Mouse (Mus musculus) kidney, embryonic 14.5 days (tissue): Measurements from ENCODE around the gene B3gnt2. TPM values are rescaled to one million over a fixed set of nuclear protein-coding genes. Genes with fewer than 3 reads are reported as not detected.

Source experiments
- ATAC-seq: fragments of 200-750 bp; cut with Nextera tagmentation; 2 replicates; pipeline ENCODE4 v1.8.0; 2017; ENCODE audit warnings: moderate number of reproducible peaks, mild to moderate bottlenecking, moderate TSS enrichment, moderate library complexity; ENCODE audit not compliant: low FRiP score, low TSS enrichment
- H3K27ac ChIP-seq: fragments of 300-500 bp; sonication (generic); 2 replicates; pipeline ENCODE4 v1.5.1; 2014; ENCODE audit warnings: low read depth, mild to moderate bottlenecking, low read length, moderate library complexity, mixed read lengths
- H3K27me3 ChIP-seq: fragments of 300-500 bp; sonication (generic); 2 replicates; pipeline ENCODE4 v1.6.1; 2014; ENCODE audit warnings: mild to moderate bottlenecking, low read length; ENCODE audit not compliant: control insufficient read depth, insufficient read depth
- H3K36me3 ChIP-seq: fragments of 300-500 bp; sonication (generic); 2 replicates; pipeline ENCODE4 v1.6.1; 2014; ENCODE audit warnings: low read length, mixed read lengths; ENCODE audit not compliant: control insufficient read depth, insufficient read depth
- H3K4me1 ChIP-seq: fragments of 300-500 bp; sonication (generic); 2 replicates; pipeline ENCODE4 v1.6.1; 2014; ENCODE audit warnings: low read length, mixed read lengths; ENCODE audit not compliant: control insufficient read depth, insufficient read depth
- H3K4me2 ChIP-seq: fragments of 300-500 bp; sonication (generic); replicated peaks from 2 replicates; pipeline ENCODE4 v1.6.1; 2014; ENCODE audit warnings: low read depth, mild to moderate bottlenecking, low read length
- H3K4me3 ChIP-seq: fragments of 300-500 bp; sonication (generic); 2 replicates; pipeline ENCODE4 v1.5.1; 2014; ENCODE audit warnings: mild to moderate bottlenecking, low read length
- H3K9ac ChIP-seq: fragments of 300-500 bp; sonication (generic); 2 replicates; pipeline ENCODE4 v1.6.1; 2014; ENCODE audit warnings: low read depth, mild to moderate bottlenecking, low read length, moderate library complexity
- H3K9me3 ChIP-seq: fragments of 300-500 bp; sonication (generic); 2 replicates; pipeline ENCODE4 v1.6.1; 2016; ENCODE audit warnings: low read length; ENCODE audit not compliant: control insufficient read depth
- WGBS: fragments of 180-500 bp; shearing (Covaris S2); extraction: QIAGEN DNeasy Blood & Tissue Kit; methylation state at CpG from one replicate; pipeline ENCODE4 v1.1.7; 2014; 5-methylcytosine and 5-hydroxymethylcytosine counted together
- polyA plus RNA-seq: library from polyadenylated mRNA; unstranded; fragments of >200 nt; fragmentation: Nextera tagmentation; extraction: Ambion mirVana; gene quantifications from 2 replicates; pipeline ENCODE4 v1.2.1, GENCODE M21; 2014

B3gnt2 gene
- polyA plus RNA-seq, 1 experiment from 2014 or later = 9.1 TPM

GRCm38 (mm10) chr11:22782705-22783124 is 78.0 kb downstream of the B3gnt2 start:
- 65% methylated on average over 13 of the region's 13 CpGs for WGBS
- Histone ChIP-seq H3K27ac (no peak overlapping the region), H3K4me1 (0 out of 2 replicates have a peak, but pooled peaks cover 7% of the 10 kb centered on the region), H3K4me2 (0 out of 2 replicates have a peak overlapping the region, but pooled peaks have one; percentile 5), H3K4me3 (no peak overlapping the region), H3K9me3 (no peaks in the 10 kb centered on the region), H3K9ac (no peak overlapping the region), H3K36me3 (no peaks in the 10 kb centered on the region), H3K27me3 (no peaks in the 10 kb centered on the region)
- peak; percentile 69; the same call in 1 of the 2 replicates for ATAC-seq

- no peak overlapping the region for H3K9ac ChIP-seq
- H3K36me3 ChIP-seq = no peaks in the 10 kb centered on the region
- no peak overlapping the region for H3K4me2 ChIP-seq
- ATAC-seq = no peak
- no peak overlapping the region for H3K27ac ChIP-seq
- H3K27me3 ChIP-seq = no peaks in the 10 kb centered on the region
- 0 out of 2 replicates have a peak, but pooled peaks cover 7% of the 10 kb centered on the region for H3K4me1 ChIP-seq
- no peak overlapping the region for H3K4me3 ChIP-seq
- peaks cover 3% of the 10 kb centered on the region; the same call in 1 of the 2 replicates for H3K9me3 ChIP-seq
Measured at GRCm38 (mm10) chr11:22781190-22781589, 79.6 kb downstream of the B3gnt2 start.

- 76% methylated on average over 2 of the region's 2 CpGs for WGBS
- no peak for ATAC-seq
Measured at GRCm38 (mm10) chr11:22780761-22781160, 80.0 kb downstream of the B3gnt2 start.

GRCm38 (mm10) chr11:22779821-22780551 is 80.8 kb downstream of the B3gnt2 start:
- no peaks in the 10 kb centered on the region for H3K27me3 ChIP-seq
- H3K9ac ChIP-seq = no peak overlapping the region; the same call in 1 of the 2 replicates
- H3K4me3 ChIP-seq = no peak overlapping the region
- 0 out of 2 replicates have a peak, but pooled peaks cover 7% of the 10 kb centered on the region for H3K4me1 ChIP-seq
- no peak overlapping the region for H3K4me2 ChIP-seq
- peaks cover 3% of the 10 kb centered on the region; the same call in 1 of the 2 replicates for H3K9me3 ChIP-seq
- no peaks in the 10 kb centered on the region for H3K36me3 ChIP-seq
- peak overlapping the region; percentile 42; the same call in 1 of the 2 replicates for H3K27ac ChIP-seq
- ATAC-seq = no peak
- WGBS = 66% methylated on average over 6 of the region's 6 CpGs

More at GRCm38 (mm10) chr11:22780761-22781160, 80.0 kb downstream of the B3gnt2 start:
- no peak overlapping the region for H3K9ac ChIP-seq
- H3K4me2 ChIP-seq = no peak overlapping the region
- peaks cover 3% of the 10 kb centered on the region; the same call in 1 of the 2 replicates for H3K9me3 ChIP-seq
- 0 out of 2 replicates have a peak, but pooled peaks cover 7% of the 10 kb centered on the region for H3K4me1 ChIP-seq
- H3K27me3 ChIP-seq = no peaks in the 10 kb centered on the region
- no peaks in the 10 kb centered on the region for H3K36me3 ChIP-seq
- H3K4me3 ChIP-seq = no peak overlapping the region
- no peak overlapping the region for H3K27ac ChIP-seq

DNA sequence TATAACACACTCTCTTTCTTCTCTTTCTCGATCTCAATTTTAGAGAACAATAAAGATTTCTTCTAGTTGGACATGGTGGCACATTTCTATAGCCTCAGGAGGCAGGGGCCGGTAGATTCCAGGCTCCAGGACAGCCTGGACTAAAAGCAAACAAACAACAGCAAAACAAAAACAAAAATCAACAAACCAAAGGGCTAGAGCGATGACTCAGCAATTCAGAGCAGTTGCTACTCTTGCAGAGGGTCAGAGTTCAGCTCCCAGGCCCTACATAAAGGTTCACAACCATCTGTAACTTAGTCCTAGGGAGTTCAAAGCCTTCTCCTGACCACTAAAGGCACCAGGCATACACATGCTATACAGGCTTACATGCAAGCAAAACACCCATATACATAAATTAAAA is 82.2 kb downstream of the B3gnt2 start:
- no peak overlapping the region for H3K9ac ChIP-seq
- no peaks in the 10 kb centered on the region for H3K27me3 ChIP-seq
- ATAC-seq = no peak
- H3K27ac ChIP-seq = no peak overlapping the region
- no peaks in the 10 kb centered on the region for H3K36me3 ChIP-seq
- 74% methylated on average over 3 of the region's 3 CpGs for WGBS
- H3K4me1 ChIP-seq = 0 out of 2 replicates have a peak, but pooled peaks cover 7% of the 10 kb centered on the region
- peaks cover 3% of the 10 kb centered on the region; the same call in 1 of the 2 replicates for H3K9me3 ChIP-seq
- no peak overlapping the region for H3K4me2 ChIP-seq
- no peak overlapping the region for H3K4me3 ChIP-seq

DNA sequence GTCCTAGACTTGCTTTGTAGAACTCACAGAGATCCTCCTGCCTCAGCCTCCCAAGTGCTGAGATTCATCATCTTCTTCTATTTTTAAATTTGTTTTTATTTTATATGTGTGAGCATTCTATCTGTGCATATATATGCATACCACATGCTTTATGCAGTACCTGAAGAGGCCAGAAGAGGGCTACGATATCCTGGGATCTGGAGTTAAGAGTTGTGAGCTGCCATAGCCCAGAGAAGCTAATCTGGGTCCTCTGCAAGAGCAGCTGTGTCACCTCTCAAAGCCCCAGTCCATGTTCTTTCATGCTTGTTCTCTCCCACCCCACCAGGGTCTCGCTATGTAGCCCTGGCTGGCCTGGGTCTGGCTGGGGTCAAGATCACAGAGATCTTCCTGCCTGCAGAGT is 83.2 kb downstream of the B3gnt2 start:
- WGBS = 87% methylated on average over 2 of the region's 2 CpGs
- H3K27me3 ChIP-seq = no peaks in the 10 kb centered on the region
- H3K27ac ChIP-seq = no peak overlapping the region
- 0 out of 2 replicates have a peak, but pooled peaks cover 1% of the 10 kb centered on the region for H3K4me1 ChIP-seq
- no peaks in the 10 kb centered on the region for H3K36me3 ChIP-seq
- ATAC-seq = no peak
- no peak overlapping the region for H3K4me3 ChIP-seq
- peaks cover 3% of the 10 kb centered on the region; the same call in 1 of the 2 replicates for H3K9me3 ChIP-seq
- H3K4me2 ChIP-seq = no peak overlapping the region
- H3K9ac ChIP-seq = no peak overlapping the region

DNA sequence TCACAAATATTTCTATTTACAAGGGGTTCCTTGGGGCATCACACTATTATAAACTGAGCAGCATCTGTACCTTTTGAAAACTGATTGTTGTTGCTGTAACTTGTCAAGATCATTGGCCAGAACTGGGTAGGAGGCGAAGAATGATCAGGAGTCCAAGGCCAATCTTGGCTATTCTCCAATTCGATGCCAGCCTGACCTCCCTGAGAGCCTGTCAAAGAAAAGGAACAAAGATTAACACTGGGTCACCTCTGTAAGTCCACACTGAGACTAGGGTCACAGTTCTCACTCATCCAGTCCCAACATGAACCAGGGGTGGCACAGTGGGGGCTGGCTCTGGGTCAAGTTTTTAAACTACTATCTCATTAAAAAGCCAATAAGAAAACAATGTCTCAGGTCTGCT is 85.9 kb downstream of the B3gnt2 start:
- Histone ChIP-seq H3K27ac (no peak overlapping the region), H3K4me2 (no peak overlapping the region), H3K4me1 (no peaks in the 10 kb centered on the region), H3K27me3 (no peaks in the 10 kb centered on the region), H3K9ac (no peak overlapping the region), H3K4me3 (no peak overlapping the region), H3K36me3 (no peaks in the 10 kb centered on the region), H3K9me3 (peaks cover 3% of the 10 kb centered on the region; the same call in 1 of the 2 replicates)
- WGBS = 90% methylated on average over 2 of the region's 2 CpGs
- ATAC-seq = no peak

- Histone ChIP-seq H3K27me3 (no peaks in the 10 kb centered on the region), H3K27ac (no peak overlapping the region), H3K9me3 (no peaks in the 10 kb centered on the region), H3K36me3 (no peaks in the 10 kb centered on the region), H3K4me1 (no peaks in the 10 kb centered on the region), H3K4me3 (no peak overlapping the region), H3K4me2 (no peak overlapping the region), H3K9ac (no peak overlapping the region)
- no peak for ATAC-seq
- 66% methylated on average over 2 of the region's 2 CpGs for WGBS
Measured at GRCm38 (mm10) chr11:22766238-22766637, 94.5 kb downstream of the B3gnt2 start.

DNA sequence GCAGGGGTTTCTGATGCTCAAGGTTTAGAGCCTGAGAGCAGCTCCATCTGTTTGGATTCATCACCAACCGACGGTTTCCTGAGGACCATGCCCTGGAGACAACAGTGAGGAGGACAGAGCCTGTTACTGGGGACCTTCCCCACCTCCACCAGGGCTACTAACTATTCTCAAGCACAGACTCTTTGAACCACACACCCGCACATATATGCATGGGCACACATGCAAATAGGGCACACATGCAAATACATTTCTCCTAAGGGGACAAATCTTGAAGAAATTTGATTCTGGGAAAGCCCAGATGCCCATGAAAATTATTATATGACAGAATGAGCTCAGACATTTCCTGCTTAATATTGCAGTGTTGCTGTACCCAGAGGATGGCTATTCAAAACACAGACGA is 95.3 kb downstream of the B3gnt2 start:
- Histone ChIP-seq H3K4me1 (no peaks in the 10 kb centered on the region), H3K27ac (no peak overlapping the region), H3K4me3 (no peak overlapping the region), H3K27me3 (no peaks in the 10 kb centered on the region), H3K4me2 (no peak overlapping the region), H3K9me3 (no peaks in the 10 kb centered on the region), H3K9ac (no peak overlapping the region), H3K36me3 (no peaks in the 10 kb centered on the region)
- ATAC-seq = no peak
- 84% methylated on average over 4 of the region's 4 CpGs for WGBS
